Mouse (Mus musculus): ENCODE data around the gene Ercc2.

Ercc2 gene

DNA sequence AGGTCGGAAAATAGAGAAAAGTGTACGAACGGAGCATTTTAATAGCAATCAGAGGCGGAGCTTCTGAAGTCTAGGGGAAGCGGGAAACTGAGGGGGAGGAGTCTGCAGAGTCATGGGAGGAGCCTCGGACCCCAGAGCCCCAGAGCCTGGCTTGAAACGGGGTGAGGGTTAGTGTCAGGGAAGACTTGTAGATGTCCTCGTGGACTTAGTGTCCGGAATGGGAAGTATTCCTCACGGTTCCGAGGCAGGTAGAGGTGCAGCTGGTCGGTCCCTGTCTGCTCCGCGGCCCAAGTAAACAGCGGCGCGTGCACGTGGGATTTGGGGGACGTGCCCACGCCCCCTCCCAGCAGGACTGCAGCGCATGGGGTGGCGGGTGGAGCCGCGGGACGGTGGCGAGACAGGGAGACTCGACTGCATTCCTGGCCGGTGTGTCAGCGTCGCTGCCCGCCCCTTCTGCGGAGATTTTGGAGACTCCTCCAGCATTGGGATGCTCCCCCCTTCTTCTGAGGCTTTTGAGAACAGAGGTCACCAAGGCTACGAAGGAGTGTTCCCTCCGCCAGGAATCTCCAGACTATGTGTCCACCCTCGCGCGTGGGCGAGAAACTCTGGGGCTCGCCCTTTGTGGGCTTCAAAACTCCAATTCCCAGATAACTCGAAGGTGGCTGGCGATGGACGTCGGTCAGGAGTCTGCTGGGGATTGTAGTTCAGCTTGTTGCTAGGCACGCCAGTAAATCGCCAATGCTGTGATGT lies 21.7 kb upstream of the Ercc2 start:
- peak; percentile 78 for DNase-seq

DNA sequence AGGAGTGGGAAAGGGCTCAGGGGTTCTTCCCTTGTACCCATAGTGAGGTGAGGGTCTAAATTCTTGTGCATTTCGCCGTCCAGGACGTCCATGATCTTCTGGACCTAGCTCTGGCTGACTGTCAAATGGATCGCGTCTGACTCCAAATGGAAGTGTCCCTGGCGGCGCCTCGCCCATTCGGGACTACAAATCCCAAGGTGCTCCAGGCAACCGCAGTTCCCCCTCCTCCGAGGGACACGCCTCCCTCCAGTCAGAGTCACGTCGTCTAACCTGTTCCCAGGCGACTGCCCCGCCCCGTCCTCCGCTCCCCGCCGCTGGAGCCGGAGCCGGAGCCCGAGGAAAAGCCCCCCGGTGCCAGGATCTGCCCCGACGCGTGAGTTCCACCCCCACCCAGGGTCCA lies 20.9 kb upstream of the Ercc2 start:
- DNase-seq: peak; percentile 92

DNA sequence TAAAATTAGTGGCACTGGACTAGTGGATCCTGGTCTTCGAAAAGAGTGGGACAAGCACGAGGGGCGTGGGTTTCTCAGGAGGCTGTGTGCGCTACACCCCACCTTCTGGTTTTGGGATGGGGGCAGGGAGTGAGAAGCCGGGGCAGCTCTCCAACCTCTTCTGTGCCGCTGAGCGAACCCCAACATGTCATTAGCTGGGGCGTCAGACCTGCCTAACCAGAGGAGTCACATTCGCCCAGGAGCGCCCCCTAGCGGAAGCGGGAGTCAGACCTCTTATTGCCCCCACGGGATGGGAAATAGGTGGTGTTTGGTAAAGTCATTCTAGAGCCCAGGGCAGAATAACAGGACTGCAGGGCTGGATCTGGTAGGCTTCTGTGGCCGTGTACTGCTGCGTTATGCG lies 20.1 kb upstream of the Ercc2 start:
- DNase-seq: peak; percentile 80

DNA sequence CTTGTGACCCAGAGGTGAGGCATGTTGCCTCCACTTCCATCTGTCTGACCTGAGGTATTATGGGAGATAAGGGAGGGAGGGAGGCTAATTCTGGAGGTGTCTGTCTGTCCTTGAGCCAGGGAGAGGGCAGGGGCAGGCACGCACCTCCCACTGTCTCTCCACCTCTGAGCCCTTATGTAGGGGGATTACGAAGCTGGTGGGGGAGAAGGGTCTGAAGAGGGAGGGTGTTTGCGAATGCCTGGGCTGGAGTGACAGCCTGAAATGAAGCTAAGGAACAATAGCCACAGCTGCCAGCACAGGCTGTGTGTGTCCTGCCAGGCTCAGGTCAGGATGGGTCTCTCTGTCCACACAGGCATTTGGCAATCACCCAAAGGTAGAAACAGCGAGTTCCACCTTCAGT lies 19.5 kb upstream of the Ercc2 start:
- DNase-seq: no peak

DNA sequence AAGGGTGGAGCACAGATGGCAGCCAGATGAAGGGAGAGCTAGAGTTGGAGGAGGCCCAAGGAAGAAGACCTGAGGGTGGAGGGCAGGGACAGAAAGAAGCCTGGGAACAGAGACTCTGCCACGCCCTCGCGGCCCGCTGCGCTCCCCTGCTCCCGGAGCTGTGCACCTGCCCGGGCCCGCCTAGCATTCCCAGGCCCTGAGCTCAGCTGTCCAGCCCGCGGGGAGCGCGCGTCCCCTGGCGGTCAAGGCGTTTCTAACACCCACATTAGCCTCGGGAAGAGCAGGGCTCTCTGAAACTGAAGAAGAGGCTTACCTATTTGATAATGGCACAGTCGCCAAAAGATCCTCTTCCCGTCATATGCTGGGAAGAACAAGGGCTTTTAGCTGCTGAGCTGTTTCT lies 17.9 kb upstream of the Ercc2 start:
- DNase-seq: peak; percentile 88

DNA sequence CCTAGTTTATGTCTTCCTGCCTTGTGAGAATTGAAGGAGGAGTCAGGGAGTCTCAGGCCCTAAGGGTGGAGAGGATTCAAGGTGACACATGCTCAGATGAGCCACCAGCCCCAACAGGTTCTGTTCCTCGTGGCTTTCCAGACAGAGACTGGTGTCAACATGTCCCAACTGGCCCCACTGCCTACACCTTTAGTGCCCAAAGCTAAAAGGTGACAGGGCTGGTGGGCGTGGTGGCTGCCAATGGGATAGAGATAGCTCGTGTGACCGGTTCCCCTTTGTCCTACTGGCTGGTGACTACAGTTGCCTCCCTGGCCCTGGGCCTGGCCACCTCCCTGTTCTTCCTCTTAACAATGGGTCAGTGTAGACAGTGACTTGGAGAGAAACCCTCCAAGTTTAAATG lies 16.4 kb upstream of the Ercc2 start:
- no peak for DNase-seq

DNA sequence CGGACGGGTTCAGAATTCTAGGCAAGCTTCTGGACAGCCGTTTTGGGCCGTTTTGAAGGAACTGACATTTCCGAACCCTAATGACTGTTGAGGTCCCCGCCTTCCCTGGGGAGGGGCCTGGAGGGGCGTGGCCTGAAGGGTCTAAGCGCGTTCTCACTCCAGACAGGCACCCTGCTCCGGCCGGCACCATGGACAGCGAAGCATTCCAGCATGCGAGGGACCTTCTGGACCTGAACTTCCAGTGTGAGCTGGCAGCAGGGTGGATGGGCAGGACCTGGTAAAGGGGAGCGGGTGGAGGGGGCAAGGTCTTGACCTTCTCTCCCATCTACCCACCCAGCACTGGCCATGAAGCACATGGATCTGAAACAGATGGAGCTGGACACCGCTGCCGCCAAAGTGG lies 13.4 kb upstream of the Ercc2 start:
- peak; percentile 50 for DNase-seq

DNA sequence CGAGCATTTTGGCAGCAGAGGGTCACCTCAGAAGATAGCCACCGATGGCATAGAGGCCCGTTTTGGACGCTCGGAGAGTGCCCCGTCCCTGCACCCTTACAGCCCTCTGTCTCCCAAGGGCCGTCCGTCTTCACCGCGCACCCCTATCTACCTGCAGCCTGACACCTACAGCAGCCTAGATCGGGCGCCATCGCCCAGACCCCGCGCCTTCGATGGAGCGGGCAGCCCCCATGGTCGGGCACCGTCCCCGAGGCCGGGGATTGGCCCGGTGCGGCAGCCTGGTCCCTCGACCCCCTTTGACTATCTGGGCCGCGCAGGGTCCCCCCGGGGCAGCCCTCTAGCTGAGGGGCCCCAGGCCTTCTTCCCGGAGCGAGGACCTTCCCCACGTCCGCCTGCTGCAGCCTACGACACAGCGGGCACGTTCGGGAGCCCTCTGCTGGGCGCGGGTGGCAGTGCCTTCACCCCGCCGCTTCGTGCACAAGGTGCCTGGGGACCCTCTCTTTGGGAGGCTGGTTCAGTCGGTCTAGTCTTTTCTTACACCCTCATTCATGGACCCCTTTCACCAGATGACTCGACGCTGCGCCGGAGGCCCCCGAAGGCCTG lies 11.9 kb upstream of the Ercc2 start:
- peak; percentile 72 for DNase-seq

DNA sequence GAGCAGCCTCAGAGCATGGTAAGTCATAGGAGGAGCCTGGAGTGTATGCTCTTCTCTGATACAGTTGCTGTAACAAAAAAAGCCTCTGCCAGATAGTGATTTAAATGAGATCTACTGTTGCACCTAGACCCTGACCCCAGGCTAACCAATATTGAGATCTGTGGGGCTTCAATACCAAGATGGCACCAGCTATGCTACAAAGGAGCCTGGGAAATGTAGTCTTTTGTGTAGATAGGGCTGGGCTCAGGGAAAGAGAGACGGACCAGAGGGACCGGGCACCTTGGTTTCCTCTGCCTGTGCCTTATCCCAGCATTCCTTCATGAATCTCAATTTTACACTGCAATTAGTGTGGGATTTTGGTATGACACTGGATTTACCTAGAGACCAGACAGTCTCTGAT lies 8.4 kb upstream of the Ercc2 start:
- DNase-seq: no peak

DNA sequence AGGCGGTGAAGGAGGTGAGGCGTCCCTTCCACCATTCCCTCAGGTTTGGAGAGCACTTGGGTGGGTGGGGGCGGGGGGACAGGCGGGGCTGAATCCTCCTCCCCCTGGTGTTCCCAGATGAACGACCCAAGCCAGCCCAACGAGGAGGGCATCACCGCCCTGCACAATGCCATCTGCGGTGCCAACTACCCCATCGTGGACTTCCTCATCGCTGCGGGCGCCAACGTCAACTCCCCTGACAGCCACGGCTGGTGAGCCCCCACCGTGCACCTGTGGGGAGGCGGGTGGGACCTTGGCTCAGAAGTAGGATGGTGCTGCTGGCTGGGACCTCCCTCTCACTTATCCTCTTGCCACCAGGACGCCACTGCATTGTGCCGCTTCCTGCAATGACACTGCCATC lies 6.4 kb upstream of the Ercc2 start:
- no peak for DNase-seq

DNA sequence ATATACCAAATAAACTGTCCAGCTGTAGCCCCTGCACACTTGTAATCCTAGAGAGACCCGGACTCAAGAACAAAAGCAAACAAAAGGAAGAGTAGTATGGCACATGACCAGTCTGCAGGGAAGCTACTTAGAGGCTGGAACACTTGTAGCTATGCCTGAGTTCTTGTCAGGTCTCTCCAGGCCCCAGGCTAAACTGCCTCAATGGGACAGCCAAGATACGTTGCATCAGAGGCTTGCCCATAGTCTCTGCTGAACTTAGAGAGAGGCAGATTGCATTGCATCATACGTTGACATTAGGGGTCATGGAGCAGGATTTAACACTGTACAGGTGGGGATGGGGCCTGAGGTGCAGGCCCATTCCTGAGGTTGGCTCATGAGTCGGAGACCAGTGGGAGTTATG lies 5.8 kb upstream of the Ercc2 start:
- DNase-seq: no peak

DNA sequence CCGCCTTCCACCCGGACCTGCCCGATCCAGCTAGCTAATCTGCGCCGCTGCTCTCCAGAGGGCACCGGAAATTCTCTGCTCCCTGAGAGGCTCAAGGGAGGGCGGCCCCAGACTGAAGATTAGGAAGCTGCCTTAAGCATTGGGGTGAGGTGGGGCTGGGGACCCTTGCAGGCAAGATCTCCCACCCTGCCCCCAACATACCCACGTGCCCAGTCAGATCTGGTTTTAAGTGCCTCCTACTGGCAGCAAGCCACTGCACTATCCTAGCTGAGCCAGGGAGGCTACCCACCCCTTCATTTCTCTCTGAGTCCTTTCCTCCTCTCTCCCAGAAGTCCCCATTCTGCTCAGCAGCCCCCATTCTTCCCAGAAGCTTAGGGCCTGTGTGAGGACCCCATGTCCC lies 3.8 kb upstream of the Ercc2 start:
- DNase-seq: no peak

DNA sequence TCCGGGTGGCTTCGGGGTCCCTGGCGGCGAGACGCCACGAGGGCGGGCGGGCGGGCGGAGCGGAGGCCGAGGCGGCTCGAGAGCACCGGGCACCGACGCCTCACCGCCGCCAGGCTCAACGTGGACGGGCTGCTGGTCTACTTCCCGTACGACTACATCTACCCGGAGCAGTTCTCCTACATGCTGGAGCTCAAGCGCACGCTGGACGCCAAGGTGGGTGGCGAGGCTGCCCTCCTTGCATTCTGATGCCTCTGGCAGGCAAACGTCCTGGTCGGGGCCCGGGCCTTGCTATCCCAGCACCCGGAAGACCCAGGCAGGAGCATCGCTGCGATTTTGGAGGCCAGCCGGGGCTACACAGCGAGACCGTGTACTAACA lies 344 bp downstream of the Ercc2 start:
- no peak for DNase-seq

DNA sequence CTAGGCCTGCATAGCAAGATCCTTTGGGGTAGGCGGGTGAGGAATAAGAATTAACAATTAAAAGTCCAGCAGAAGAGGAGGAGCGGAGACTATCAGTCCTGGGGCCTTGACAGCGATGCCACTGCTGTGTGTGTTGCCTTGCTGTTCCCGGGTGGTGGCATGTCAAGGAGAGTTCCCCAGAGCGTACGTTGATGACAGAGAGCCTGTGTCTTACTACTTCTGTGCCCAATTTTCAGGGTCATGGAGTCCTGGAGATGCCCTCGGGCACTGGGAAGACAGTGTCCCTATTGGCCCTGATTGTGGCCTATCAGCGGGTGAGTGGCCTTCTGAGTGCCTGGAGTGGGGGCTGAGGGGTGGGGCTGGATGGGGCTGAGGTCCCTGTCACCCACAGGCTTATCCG lies 1.9 kb downstream of the Ercc2 start:
- DNase-seq: no peak

DNA sequence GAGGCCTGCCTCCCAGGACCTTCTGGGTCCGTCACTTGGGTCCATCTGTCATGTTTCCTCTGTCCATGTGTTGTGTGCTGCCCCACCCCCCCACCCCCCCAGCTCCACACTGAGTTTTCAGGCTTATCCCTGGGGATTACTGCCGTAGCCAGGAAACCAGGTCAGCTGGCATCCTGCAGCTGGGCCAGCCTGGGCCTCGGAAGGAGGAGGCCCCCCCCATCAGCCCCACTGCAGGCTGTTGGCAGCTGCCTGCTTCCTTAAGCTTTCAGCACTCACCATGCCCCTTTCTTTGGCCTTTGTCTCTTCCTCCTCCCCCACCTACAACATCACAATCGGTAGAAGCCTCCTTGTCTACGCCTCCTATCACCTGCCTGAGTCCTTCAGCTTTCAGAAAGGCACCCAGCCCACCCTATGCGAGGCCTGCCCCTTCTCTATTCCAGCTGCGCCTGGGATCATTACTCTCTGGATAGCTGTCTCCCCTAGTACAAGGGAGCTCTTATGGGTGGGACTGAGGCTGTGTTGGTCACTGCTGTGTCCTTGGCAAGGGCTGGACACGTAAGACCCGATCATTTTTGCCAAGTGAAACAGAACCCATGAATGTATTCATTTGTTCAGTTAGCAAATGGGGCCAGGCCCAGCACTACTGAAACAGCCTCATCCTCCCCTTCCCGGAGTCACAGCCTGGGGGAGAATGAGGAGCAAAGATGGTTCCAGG lies 7.0 kb downstream of the Ercc2 start:
- no peak for DNase-seq

DNA sequence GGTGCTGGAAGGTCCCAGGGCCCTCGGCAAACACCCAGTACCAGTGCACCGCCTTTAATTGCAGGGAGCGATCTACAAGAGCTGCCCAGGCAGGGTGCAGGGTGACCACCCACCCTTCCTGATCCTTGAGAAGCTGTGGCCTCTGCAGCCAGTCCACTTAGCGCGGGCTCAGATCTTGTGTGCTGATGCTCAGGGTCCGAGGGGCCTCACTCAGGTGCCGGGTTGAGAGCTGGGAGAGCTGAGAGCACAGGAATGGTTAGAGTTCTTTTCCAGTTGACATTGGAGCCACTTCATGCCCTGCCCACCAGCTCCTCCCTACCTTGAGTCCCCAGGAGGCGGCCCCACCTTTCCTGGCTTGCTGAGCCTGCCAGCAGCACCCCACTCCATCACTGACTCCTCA lies 12.7 kb downstream of the Ercc2 start:
- no peak for DNase-seq

DNA sequence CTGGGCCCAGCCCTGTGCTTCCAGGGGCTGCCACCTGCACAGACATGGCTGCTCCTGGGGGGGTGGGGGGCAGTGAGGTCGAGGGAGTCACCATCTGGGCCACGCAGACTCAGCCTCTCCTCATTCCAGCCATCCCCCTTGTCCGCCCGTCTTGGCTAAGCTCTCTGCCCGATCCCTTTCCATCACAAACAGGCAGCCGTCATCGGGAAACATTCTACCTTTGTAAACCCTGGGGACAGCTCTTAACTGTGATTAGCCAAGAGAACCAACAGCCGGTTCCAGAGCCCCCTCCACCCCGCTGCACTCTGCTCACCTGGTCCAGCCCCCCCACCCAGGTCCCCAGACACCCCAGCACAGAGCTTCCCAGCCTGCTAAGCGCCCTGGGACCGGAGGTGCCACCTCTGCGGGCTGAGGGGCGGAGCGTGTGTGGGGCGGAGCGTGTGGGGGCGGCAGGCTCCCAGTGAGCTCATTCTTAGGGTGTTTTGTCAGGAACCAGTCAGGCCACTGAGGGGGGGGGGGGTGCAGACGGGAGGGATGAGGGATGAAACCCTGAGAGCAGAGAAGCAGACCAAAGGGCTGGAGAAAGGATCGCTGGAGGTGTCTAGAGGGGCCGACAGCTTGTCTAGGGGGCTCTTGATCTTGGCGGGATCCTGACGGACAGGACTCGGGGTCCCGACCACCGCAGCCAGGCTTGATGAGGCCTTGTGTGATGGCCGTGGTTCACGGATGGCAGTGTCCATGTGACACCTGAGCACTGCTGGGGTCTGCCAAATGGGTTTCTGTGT lies 17.9 kb downstream of the Ercc2 start:
- peak; percentile 66 for DNase-seq

DNA sequence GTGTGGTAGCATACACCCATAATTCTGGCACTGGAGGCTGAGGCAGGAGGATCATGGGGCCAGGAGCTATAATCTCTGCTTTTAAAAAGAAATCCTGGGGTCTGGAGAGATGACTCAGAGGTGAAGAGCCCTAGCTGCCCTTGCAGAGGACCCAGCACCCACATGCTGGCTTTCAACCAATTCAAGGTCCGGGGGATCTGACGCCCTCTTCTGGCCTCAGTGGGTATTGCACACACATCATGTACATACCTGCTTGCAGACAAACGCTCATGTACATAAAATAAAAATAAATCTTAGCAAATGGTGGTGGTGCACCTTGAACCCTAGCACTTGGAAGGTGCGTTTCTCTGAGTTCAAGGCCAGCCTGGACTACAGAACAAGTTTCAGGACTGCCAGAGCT lies 19.1 kb downstream of the Ercc2 start:
- no peak for DNase-seq

DNA sequence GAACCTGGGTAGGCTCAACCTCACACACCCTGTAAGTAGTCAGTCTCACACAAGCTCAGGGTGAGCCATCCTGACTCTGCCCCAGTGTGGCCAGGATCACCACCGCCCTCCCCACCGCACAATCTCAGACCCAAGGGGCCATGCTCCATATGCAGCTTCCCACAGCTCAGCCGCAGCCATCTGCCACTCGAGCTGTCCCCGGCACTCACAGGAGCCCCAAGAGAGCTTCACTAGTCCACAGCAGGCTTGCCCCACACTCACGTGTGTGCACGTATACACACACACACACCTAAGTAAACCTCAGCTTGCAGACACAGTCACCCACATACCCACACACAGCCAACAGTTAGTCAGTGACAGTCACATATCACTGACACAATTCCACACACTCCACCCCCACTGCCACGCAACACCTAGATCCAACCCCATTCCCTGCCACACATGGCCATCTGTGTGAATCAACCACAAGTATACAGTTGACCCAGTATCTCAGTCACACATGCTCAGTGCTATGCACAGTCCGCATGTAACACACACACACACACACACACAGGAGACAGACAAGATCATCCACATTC lies 20.8 kb downstream of the Ercc2 start:
- no peak for DNase-seq

DNA sequence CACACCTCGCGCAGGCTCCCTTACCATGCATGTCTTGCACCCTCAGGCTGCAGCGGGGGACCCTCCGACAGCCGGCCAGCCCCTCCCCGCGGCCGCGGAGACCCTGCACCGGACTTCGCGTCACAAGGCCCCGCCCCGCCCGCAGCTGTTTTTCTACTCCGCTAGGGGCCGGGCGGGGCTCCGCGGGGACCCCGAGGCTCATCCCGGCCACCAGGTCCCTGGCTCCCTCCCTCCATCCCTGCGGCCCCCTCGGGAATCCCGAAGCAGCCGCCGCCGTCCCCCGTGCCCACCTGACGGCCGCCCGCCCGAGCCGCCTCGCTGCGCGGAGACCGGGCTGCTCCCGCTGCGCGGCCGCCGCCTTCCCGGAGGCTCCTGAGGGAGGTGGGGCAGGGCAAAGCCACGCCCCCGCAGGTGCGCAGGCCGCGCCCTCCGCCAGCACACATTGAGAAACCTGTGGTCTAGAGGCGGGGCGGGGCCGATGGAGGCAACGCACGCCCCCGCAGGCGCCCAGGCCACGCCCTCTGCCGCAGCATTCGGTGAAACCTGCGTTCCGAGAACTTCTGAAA lies 22.0 kb downstream of the Ercc2 start, which contains the start of gene Klc3:
Gene Klc3 (minus strand): TSS at position 374 of the 566 bp plus-strand sequence.
- DNase-seq: peak; percentile 88

DNA sequence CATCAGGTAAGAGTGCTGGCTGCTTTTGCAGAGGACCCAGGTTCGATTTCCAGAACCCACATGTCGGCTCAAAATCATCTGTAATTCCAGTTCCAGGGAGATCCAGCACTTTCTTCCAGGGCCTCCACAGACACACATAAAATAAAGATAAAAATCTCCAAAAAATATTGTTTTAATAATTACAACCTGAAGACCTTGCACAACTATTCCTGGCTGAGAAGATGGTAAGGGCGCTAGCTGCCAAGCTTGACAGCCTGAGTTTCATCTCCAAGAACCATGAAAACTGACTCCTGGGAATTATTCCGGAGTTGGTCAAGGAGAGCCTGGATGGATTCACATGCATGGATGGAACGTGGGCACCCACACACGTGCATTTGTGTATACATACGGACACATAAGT lies 22.7 kb downstream of the Ercc2 start, which contains the start of gene Ckm:
Gene Ckm (plus strand): TSS at position 301 of the 400 bp plus-strand sequence.
- DNase-seq: no peak

DNA sequence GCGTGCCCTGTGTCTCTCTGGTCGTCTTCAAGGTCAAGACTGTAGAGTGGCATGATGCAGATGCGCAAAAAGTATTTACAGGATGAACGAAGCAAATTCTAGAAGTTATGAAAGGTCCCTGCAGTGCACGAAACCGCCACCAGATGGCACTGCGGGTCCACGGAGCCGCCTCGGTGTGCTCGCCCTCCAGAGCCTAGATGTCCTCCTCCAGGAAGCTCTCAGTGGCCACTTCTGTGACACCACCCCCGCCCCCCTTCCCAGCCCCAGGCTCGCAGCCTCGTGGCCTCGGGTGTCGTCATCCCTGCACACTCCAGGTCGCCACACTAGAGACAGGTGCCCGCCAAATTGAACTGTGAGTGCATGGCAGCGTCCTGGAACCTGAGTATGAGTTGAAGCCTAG lies 23.6 kb downstream of the Ercc2 start:
- peak; percentile 90 for DNase-seq

DNA sequence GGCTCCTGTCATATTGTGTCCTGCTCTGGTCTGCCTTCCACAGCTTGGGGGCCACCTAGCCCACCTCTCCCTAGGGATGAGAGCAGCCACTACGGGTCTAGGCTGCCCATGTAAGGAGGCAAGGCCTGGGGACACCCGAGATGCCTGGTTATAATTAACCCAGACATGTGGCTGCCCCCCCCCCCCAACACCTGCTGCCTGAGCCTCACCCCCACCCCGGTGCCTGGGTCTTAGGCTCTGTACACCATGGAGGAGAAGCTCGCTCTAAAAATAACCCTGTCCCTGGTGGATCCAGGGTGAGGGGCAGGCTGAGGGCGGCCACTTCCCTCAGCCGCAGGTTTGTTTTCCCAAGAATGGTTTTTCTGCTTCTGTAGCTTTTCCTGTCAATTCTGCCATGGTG lies 27.9 kb downstream of the Ercc2 start:
- DNase-seq: no peak

All from kidney, adult 18-20 months (tissue).